Mouse (Mus musculus): ENCODE measurements around the gene Olfr1208.

Gene Olfr1208

DNA sequence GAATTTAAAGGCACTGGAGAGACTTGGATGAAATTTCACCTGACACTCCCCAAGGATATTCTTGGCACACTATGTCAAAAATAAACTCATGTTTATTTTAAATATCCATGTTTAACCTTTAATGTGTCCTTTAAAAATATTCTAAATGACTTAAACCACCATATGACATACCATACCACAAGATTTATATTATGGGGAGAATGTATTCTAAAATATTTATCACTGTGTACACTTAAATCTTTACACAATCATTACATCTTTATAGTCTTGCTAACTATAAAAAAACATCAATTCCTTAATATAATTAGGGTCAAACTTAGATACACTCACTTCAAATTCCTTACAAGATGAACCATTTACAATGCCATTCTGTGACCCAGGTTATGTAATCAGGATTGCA, at the start of gene Olfr1208:
Gene Olfr1208, minus strand, starts transcription at position 101 of the 400 bp plus-strand sequence.
- in situ Hi-C loops (cut with MboI, MseI): no loop called here

GRCm38 (mm10) chr2:88938011-88938410, 35.9 kb upstream of the Olfr1208 start, which contains the start of gene Olfr1211:
TSS of gene Olfr1211 (minus strand) at chr2:88938111.
- in situ Hi-C loops (cut with MboI, MseI): no loop called here

GRCm38 (mm10) chr2:88915057-88915456, 12.9 kb upstream of the Olfr1208 start, which contains the start of gene Olfr1209:
TSS of gene Olfr1209 (minus strand) at chr2:88915157.
- in situ Hi-C loops (cut with MboI, MseI): no loop called here

DNA sequence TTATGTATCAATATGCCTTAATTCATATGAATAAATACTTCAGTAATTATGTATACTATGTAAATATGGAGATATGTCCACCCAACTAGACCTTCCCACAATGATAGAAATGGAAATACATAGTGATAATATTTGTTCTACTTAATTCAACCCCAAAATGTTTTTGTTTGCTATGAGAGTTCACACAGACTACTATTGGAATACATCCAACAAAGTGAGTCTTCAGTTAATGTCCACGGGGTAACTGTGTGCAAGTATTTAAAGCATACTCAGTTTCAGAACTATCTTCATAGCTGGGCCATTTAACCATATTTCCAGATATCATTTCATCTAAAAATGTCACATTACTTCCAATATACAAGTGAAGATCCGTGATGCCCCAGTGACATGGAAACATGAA, 39.2 kb downstream of the Olfr1208 start, which contains the start of gene Olfr1206:
Gene Olfr1206, plus strand, starts transcription at position 301 of the 400 bp plus-strand sequence.
- in situ Hi-C loops (cut with MboI, MseI): no loop called here

GRCm38 (mm10) chr2:88848992-88849391, 53.1 kb downstream of the Olfr1208 start, which contains the start of gene Olfr1204:
TSS of gene Olfr1204 (plus strand) at chr2:88849292.
- in situ Hi-C loops (cut with MboI, MseI): no loop called here

All from T-helper 2 cell (primary cell).